Mouse (Mus musculus): ENCODE results near the gene Rpl3. TPM values are rescaled to one million over a fixed set of nuclear protein-coding genes. Genes with fewer than 3 reads are reported as not detected.

The Rpl3 gene
- total RNA-seq, 1 experiment, result 1,661 TPM

- Histone ChIP-seq H3K27ac (ENCODE audit: insufficient read depth, low read depth, low read length, poor library complexity, severe bottlenecking) (no peak overlapping the region), H3K9me3 (ENCODE audit: control insufficient read depth, insufficient read depth, low read depth, low read length) (no peaks in the 10 kb centered on the region), H3K4me3 (ENCODE audit: insufficient read depth in 1 of 2, low read depth in 1 of 2, low read length in 2 of 2, poor library complexity in 1 of 2, severe bottlenecking in 1 of 2) (no peak overlapping the region), H3K4me1 (ENCODE audit: control insufficient read depth in 2 of 2, insufficient read depth in 2 of 2, low read length in 2 of 2, poor library complexity in 1 of 2) (peaks cover 6 to 10% of the 10 kb centered on the region in 2 experiments; a peak in 3 of 4 replicates), H3K36me3 (ENCODE audit: control insufficient read depth, insufficient read depth, low read length, poor library complexity, severe bottlenecking) (no peaks in the 10 kb centered on the region), H3K9ac (ENCODE audit: insufficient read depth, low read depth, low read length, poor library complexity, severe bottlenecking) (no peak overlapping the region)
- in situ Hi-C loops (cut with MboI; ENCODE audit: low sequenced_read_pairs in 2 of 2, unreplicated experiment in 2 of 2), result no loop called here
- TF ChIP-seq ZC3H11A (IDR thresholded peaks at IDR 0.05; ENCODE audit: borderline replicate concordance, low read depth, low read length) (no peak), HCFC1 (IDR thresholded peaks at IDR 0.05; ENCODE audit: borderline replicate concordance, insufficient read depth, low read length) (no peak), MAFK (IDR thresholded peaks at IDR 0.05; ENCODE audit: insufficient read depth, low read depth, low read length) (no peak), ZNF384 (IDR thresholded peaks at IDR 0.05; ENCODE audit: low read depth, low read length) (no peak), CHD2 (IDR thresholded peaks at IDR 0.05; ENCODE audit: low read depth, low read length) (no peak)
- no peak for DNase-seq (ENCODE audit: low read depth, low spot score)
Observed at GRCm38 (mm10) chr15:80034913-80035312, 56.8 kb downstream of the Rpl3 start.

DNA sequence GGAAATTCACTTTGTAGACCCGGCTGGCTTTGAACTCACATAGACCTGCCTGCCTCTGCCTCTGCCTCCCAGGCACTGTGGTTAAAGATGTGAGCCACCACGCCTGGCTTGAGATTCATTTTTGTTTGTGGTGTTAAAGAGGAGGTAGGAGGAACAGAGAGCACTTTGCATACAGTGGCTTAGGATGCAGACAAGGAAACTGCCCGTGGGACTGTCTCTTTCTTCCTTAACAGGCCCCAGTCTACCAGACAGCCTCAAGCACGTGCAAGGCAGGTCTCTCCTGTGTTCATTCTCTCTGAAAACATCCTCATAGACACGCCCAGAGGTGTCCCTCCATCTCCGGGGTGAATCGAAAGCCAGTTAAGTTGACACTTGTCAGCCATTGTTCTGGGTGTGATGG, 57.3 kb downstream of the Rpl3 start:
- no peaks in the 10 kb centered on the region for H3K36me3 ChIP-seq (ENCODE audit: control insufficient read depth, insufficient read depth, low read length, poor library complexity, severe bottlenecking)
- no peak for DNase-seq (ENCODE audit: low read depth, low spot score)
- in situ Hi-C loops (cut with MboI; ENCODE audit: low sequenced_read_pairs in 2 of 2, unreplicated experiment in 2 of 2), result no loop called here
- no peak overlapping the region for H3K27ac ChIP-seq (ENCODE audit: insufficient read depth, low read depth, low read length, poor library complexity, severe bottlenecking)
- TF ChIP-seq CHD2 (IDR thresholded peaks at IDR 0.05; ENCODE audit: low read depth, low read length) (no peak), HCFC1 (IDR thresholded peaks at IDR 0.05; ENCODE audit: borderline replicate concordance, insufficient read depth, low read length) (no peak), ZC3H11A (IDR thresholded peaks at IDR 0.05; ENCODE audit: borderline replicate concordance, low read depth, low read length) (no peak), ZNF384 (IDR thresholded peaks at IDR 0.05; ENCODE audit: low read depth, low read length) (no peak), MAFK (IDR thresholded peaks at IDR 0.05; ENCODE audit: insufficient read depth, low read depth, low read length) (no peak)
- H3K9me3 ChIP-seq (ENCODE audit: control insufficient read depth, insufficient read depth, low read depth, low read length), result no peaks in the 10 kb centered on the region
- peaks cover 6 to 10% of the 10 kb centered on the region in 2 experiments; a peak in 3 of 4 replicates for H3K4me1 ChIP-seq (ENCODE audit: control insufficient read depth in 2 of 2, insufficient read depth in 2 of 2, low read length in 2 of 2, poor library complexity in 1 of 2)
- H3K9ac ChIP-seq (ENCODE audit: insufficient read depth, low read depth, low read length, poor library complexity, severe bottlenecking), result no peak overlapping the region
- no peak overlapping the region for H3K4me3 ChIP-seq (ENCODE audit: insufficient read depth in 1 of 2, low read depth in 1 of 2, low read length in 2 of 2, poor library complexity in 1 of 2, severe bottlenecking in 1 of 2)

DNA sequence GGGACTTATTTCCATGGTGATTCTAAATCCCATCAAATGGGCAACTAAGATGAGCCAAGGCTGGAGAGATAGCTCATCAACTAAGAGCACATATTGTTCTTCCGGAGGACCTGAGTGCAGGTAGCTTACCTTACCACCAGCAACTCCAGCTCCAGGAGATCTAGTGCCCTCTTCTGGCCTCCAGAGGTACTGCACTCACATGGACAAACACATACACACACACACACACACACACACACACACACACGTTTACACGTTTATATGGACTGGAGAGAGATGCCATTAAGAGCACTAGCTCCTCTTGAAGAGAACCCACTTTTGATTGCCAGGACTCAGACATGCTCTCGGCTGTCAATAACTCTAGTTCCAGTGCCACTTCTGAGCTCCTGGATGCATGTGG, 60.5 kb downstream of the Rpl3 start:
- Histone ChIP-seq H3K9ac (ENCODE audit: insufficient read depth, low read depth, low read length, poor library complexity, severe bottlenecking) (no peak overlapping the region), H3K27ac (ENCODE audit: insufficient read depth, low read depth, low read length, poor library complexity, severe bottlenecking) (no peak overlapping the region), H3K9me3 (ENCODE audit: control insufficient read depth, insufficient read depth, low read depth, low read length) (no peaks in the 10 kb centered on the region), H3K36me3 (ENCODE audit: control insufficient read depth, insufficient read depth, low read length, poor library complexity, severe bottlenecking) (no peaks in the 10 kb centered on the region), H3K4me1 (ENCODE audit: control insufficient read depth in 2 of 2, insufficient read depth in 2 of 2, low read length in 2 of 2, poor library complexity in 1 of 2) (peaks cover 6 to 10% of the 10 kb centered on the region in 2 experiments; a peak in 3 of 4 replicates), H3K4me3 (ENCODE audit: insufficient read depth in 1 of 2, low read depth in 1 of 2, low read length in 2 of 2, poor library complexity in 1 of 2, severe bottlenecking in 1 of 2) (no peak overlapping the region)
- DNase-seq (ENCODE audit: low read depth, low spot score), result no peak
- no peak for TF ChIP-seq ZNF384 (IDR thresholded peaks at IDR 0.05; ENCODE audit: low read depth, low read length)
- TF ChIP-seq HCFC1 (IDR thresholded peaks at IDR 0.05; ENCODE audit: borderline replicate concordance, insufficient read depth, low read length), result no peak
- TF ChIP-seq CHD2 (IDR thresholded peaks at IDR 0.05; ENCODE audit: low read depth, low read length), result no peak
- TF ChIP-seq MAFK (IDR thresholded peaks at IDR 0.05; ENCODE audit: insufficient read depth, low read depth, low read length), result no peak
- TF ChIP-seq ZC3H11A (IDR thresholded peaks at IDR 0.05; ENCODE audit: borderline replicate concordance, low read depth, low read length), result no peak
- in situ Hi-C loops (cut with MboI; ENCODE audit: low sequenced_read_pairs in 2 of 2, unreplicated experiment in 2 of 2), result no loop called here

- no peak for TF ChIP-seq MAFK (IDR thresholded peaks at IDR 0.05; ENCODE audit: insufficient read depth, low read depth, low read length)
- no peak for TF ChIP-seq CHD2 (IDR thresholded peaks at IDR 0.05; ENCODE audit: low read depth, low read length)
- TF ChIP-seq ZC3H11A (IDR thresholded peaks at IDR 0.05; ENCODE audit: borderline replicate concordance, low read depth, low read length), result no peak
- TF ChIP-seq HCFC1 (IDR thresholded peaks at IDR 0.05; ENCODE audit: borderline replicate concordance, insufficient read depth, low read length), result no peak
- H3K9ac ChIP-seq (ENCODE audit: insufficient read depth, low read depth, low read length, poor library complexity, severe bottlenecking), result no peak overlapping the region
- no peak for DNase-seq (ENCODE audit: low read depth, low spot score)
- no peaks in the 10 kb centered on the region for H3K36me3 ChIP-seq (ENCODE audit: control insufficient read depth, insufficient read depth, low read length, poor library complexity, severe bottlenecking)
- peaks cover 6 to 10% of the 10 kb centered on the region in 2 experiments; a peak in 3 of 4 replicates for H3K4me1 ChIP-seq (ENCODE audit: control insufficient read depth in 2 of 2, insufficient read depth in 2 of 2, low read length in 2 of 2, poor library complexity in 1 of 2)
- no peak overlapping the region for H3K4me3 ChIP-seq (ENCODE audit: insufficient read depth in 1 of 2, low read depth in 1 of 2, low read length in 2 of 2, poor library complexity in 1 of 2, severe bottlenecking in 1 of 2)
- in situ Hi-C loops (cut with MboI; ENCODE audit: low sequenced_read_pairs in 2 of 2, unreplicated experiment in 2 of 2), result no loop called here
- no peak overlapping the region for H3K27ac ChIP-seq (ENCODE audit: insufficient read depth, low read depth, low read length, poor library complexity, severe bottlenecking)
- no peaks in the 10 kb centered on the region for H3K9me3 ChIP-seq (ENCODE audit: control insufficient read depth, insufficient read depth, low read depth, low read length)
Observed at GRCm38 (mm10) chr15:80030399-80030798, 61.3 kb downstream of the Rpl3 start.

- TF ChIP-seq MAFK (IDR thresholded peaks at IDR 0.05; ENCODE audit: insufficient read depth, low read depth, low read length) (no peak), CHD2 (IDR thresholded peaks at IDR 0.05; ENCODE audit: low read depth, low read length) (no peak), HCFC1 (IDR thresholded peaks at IDR 0.05; ENCODE audit: borderline replicate concordance, insufficient read depth, low read length) (no peak), ZNF384 (IDR thresholded peaks at IDR 0.05; ENCODE audit: low read depth, low read length) (no peak), ZC3H11A (IDR thresholded peaks at IDR 0.05; ENCODE audit: borderline replicate concordance, low read depth, low read length) (no peak)
- no peak overlapping the region for H3K4me3 ChIP-seq (ENCODE audit: insufficient read depth in 1 of 2, low read depth in 1 of 2, low read length in 2 of 2, poor library complexity in 1 of 2, severe bottlenecking in 1 of 2)
- in situ Hi-C loops (cut with MboI; ENCODE audit: low sequenced_read_pairs in 2 of 2, unreplicated experiment in 2 of 2), result no loop called here
- no peak for DNase-seq (ENCODE audit: low read depth, low spot score)
- H3K27ac ChIP-seq (ENCODE audit: insufficient read depth, low read depth, low read length, poor library complexity, severe bottlenecking), result no peak overlapping the region
- H3K9ac ChIP-seq (ENCODE audit: insufficient read depth, low read depth, low read length, poor library complexity, severe bottlenecking), result no peak overlapping the region
- no peaks in the 10 kb centered on the region for H3K9me3 ChIP-seq (ENCODE audit: control insufficient read depth, insufficient read depth, low read depth, low read length)
- H3K36me3 ChIP-seq (ENCODE audit: control insufficient read depth, insufficient read depth, low read length, poor library complexity, severe bottlenecking), result no peaks in the 10 kb centered on the region
- no peaks in the 10 kb centered on the region for H3K4me1 ChIP-seq (ENCODE audit: control insufficient read depth in 2 of 2, insufficient read depth in 2 of 2, low read length in 2 of 2, poor library complexity in 1 of 2)
Observed at GRCm38 (mm10) chr15:80028862-80029261, 62.8 kb downstream of the Rpl3 start.
